Mouse (Mus musculus) c-Kit-positive CD71-positive TER-119-negative erythroid progenitor cells, embryonic 14.5 days (primary cell): ENCODE data around the gene Col20a1.

Source experiments
- DNase-seq: peaks from one replicate; pipeline ENCODE4 v3.0.0-alpha.2; 2013; ENCODE audit warnings: low read depth

The Col20a1 gene

DNA sequence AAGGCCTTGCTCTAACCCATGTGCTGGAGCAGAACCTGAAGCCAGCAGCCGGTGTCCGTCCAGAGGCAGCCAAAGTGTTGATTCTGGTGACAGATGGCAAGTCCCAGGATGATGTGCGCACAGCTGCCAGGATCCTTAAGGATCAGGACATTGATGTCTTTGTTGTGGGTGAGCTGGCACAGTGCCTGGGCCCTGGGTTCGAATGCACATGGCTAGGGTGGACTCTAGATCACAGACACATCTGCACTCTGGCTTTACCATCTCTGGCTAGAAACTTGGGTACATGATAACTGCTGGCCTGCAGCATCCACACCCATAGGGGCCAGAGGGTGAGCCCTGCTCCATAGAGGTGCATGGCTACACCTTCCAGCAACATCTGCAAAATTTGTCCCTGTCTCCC, 9.1 kb downstream of the Col20a1 start:
- DNase-seq = no peak

DNA sequence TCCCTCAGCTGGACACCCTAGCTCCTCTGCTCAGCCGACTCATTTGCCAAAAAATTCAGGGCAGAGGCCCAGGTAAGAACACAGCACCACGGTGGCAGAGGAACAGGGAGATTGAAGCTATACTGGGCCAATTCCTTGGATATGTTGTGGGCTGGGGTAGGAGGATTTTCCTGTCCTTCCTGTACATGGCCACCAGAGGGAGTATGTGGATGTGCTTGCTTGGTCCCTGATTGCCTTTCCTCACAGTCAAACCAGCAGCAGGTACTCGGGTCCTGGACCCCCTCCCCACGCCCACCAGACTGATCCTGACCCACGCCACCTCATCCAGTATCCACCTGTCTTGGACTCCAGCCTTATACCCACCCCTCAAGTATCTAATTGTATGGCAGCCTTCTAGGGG, 10.1 kb downstream of the Col20a1 start:
- DNase-seq = peak; percentile 11

- DNase-seq = no peak
Measured at GRCm38 (mm10) chr2:180996905-180997304, 10.6 kb downstream of the Col20a1 start.

GRCm38 (mm10) chr2:181007054-181007453, 20.7 kb downstream of the Col20a1 start:
- DNase-seq = no peak

GRCm38 (mm10) chr2:181008339-181008738, 22.0 kb downstream of the Col20a1 start:
- DNase-seq = no peak

GRCm38 (mm10) chr2:181031406-181031934, 45.1 kb downstream of the Col20a1 start:
- DNase-seq = no peak

DNA sequence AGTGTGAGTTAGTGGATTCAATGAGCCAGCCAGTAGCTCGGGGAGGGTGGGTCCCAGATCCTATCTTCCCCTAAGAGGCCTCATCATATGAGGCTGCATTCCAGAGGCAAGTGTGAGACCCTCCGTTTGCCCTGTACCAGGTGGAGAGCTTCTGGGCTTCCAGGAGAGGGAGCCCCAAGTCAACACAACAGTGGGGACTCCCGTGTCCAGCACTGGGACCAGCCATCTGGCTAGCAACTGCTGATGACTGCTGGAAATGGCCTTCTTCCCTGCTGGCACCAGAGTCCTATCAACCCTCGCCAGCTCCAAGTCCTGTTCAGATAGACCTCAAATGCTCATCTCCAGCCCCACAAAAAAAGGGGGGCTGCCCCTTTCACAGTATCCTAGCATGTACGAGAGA, 46.1 kb downstream of the Col20a1 start:
- no peak for DNase-seq

DNA sequence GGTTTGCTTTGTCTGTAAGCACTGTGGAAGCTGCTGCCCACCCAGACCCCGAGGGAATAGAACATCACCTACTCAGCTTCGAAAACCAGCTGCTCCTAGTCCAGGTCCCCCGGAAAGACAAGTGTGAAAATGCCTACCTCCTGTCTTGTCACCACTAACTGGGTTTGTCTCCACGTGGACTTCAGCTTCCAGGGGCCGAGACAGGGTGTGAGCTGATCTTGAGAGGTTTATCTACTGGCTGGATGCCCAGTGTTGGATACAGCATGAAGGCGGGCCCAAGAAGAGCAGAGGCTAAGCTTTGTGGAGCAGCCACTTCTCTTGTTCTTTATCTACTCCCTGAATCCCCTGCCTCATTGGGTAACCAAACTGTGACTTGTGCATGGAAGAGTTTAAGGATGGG, 47.0 kb downstream of the Col20a1 start:
- no peak for DNase-seq

DNA sequence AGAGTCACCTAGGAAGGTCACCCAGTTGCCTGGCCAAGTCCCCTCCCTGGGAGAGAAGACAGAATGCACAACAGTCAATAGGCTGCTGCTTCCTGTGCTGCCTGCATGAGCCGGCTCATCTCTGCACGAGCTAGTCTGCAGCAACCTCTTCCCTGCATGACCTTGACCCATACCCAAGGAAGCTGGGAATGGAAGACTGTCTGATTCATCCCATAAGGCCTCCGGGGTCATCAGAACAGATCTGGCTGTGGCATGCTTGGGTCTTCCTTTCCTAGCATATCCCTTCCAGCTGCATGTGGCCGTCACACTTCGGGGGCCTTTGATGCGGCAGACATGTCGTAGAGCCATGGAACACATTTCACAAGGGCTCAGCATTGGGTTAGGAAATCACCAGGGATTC, 48.9 kb downstream of the Col20a1 start:
- no peak for DNase-seq

DNA sequence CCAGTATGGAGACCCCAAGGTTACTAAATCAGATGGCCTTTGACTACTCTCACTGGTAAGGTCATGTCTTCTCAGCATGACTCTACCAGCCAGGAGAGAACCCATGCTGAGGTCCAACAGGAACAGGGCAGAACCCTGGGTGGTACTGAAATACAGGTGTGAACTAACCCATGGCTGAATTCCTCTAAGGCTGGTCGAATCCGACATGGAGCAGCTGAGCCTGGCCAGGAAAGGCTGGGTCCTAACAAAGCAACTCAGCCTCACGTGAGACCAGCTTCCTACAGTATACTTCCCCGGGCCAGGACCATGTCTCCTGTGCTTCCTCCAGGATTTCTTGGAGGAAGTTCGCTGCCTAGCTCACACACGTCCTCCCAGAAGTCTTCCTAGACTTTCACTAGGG, 50.2 kb downstream of the Col20a1 start:
- no peak for DNase-seq

GRCm38 (mm10) chr2:181038644-181039355, 52.5 kb downstream of the Col20a1 start:
- no peak for DNase-seq

GRCm38 (mm10) chr2:181039356-181039680, 53.0 kb downstream of the Col20a1 start:
- DNase-seq = no peak

GRCm38 (mm10) chr2:181041941-181042340, 55.6 kb downstream of the Col20a1 start:
- no peak for DNase-seq

DNA sequence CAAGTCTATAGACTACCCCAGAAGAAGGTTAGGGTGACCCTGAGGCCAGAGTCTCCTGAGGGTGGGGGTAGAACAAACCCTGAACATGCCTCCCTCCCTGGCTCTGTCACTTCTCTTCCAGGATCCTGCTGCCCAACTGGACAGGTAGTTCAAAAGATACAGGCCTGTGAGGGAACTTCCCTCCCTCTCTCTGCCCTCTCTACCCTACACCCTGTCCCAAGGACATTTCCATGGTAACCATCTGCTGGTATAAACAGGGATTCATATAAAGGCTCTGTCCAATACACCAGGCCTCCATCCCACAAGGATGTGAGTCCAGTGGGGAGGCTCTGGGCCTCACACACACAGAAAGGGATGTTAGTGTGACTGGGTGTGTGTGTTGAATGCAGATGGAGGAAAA, 56.0 kb downstream of the Col20a1 start:
- no peak for DNase-seq

GRCm38 (mm10) chr2:181043437-181043836, 57.1 kb downstream of the Col20a1 start, which contains the start of gene Chrna4:
TSS of gene Chrna4 (minus strand) at chr2:181043546.
- no peak for DNase-seq

DNA sequence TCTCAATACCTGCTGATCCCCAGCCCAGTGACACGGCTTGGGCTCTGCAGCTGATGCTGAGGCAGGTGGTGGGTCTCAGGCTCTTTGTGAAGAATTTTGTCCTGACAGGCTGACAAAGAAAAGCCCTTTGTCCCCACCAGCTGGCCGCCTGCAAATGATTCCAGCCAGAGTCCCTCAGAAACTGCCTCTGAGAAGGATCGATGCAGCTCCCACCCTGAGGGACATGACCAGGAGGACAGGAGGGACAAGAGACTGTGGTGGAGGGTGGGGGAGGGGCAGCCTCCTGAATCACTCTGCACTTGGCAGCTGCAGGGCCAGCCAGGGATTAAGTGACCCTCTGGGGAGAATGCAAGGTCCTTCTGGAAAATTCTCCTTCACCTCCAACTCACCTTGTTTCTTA, 57.7 kb downstream of the Col20a1 start:
- no peak for DNase-seq

GRCm38 (mm10) chr2:181048252-181048945, 62.1 kb downstream of the Col20a1 start:
- no peak for DNase-seq

GRCm38 (mm10) chr2:181048986-181049385, 62.7 kb downstream of the Col20a1 start:
- DNase-seq = no peak

DNA sequence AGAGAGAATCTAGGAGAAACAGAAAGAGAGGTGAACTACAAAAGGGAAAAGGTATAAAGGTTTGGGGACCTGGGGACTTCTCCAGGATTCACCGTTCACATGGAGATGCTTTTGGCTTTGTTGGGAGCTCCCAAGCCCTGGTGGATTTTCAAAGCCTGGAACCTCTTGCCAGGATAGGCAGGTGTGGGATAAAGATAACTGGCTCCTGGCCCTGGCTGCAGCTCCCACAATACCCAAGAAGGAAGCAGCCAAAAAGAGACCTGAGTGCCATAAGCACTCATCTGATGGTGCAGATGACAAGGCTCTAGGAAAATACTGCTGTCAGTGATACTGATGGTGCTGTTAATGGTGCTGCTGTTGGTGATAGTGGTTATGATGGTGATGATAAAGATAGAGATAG, 65.8 kb downstream of the Col20a1 start:
- DNase-seq = no peak

GRCm38 (mm10) chr2:181057341-181057740, 71.0 kb downstream of the Col20a1 start:
- no peak for DNase-seq

DNA sequence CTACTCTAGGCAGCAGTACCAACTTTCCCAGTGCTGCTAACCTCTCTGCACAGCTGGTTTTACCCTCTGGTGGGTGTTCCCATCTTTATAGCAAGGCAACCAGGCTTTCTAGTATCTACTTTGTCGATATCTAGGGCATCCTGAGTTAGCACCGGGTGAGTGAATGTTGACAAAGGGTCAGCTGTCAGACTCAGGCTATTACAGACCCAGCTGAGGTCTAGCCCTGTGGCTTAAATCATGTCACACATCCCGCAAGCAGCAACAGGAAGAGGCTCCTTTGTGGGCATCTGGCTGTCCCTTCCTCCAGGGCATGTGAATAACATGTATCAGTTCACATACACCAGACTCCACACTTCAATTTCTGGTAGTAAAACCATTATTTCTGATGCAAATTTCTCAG, 71.9 kb downstream of the Col20a1 start:
- DNase-seq = no peak

- DNase-seq = peak; percentile 49
Measured at GRCm38 (mm10) chr2:181060127-181060526, 73.8 kb downstream of the Col20a1 start.

DNA sequence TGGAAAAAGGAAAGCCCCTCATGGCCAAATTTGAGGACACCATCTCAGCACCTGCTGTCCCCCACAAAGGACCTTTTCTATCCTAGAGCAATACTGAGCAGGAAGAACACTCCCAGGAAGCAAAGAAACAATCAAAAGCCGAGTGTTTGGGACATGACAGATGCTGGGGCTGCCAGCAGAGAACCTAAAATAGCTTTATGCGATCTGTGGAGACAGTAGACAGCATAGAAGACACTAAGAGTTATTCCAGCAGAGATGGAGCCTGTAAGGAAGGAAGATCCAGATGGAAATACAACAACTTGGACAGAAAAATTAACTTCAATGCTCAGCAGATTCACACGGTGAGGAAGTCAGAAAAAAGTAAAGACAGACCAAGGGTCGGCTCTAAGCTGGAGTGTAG, 79.5 kb downstream of the Col20a1 start:
- DNase-seq = no peak
